Mouse (Mus musculus) thymus, postnatal 4 days (tissue): ENCODE data around the gene Syn3.

Experiments
- DNase-seq: peaks from one replicate; pipeline ENCODE4 v3.0.0; 2021

The Syn3 gene

DNA sequence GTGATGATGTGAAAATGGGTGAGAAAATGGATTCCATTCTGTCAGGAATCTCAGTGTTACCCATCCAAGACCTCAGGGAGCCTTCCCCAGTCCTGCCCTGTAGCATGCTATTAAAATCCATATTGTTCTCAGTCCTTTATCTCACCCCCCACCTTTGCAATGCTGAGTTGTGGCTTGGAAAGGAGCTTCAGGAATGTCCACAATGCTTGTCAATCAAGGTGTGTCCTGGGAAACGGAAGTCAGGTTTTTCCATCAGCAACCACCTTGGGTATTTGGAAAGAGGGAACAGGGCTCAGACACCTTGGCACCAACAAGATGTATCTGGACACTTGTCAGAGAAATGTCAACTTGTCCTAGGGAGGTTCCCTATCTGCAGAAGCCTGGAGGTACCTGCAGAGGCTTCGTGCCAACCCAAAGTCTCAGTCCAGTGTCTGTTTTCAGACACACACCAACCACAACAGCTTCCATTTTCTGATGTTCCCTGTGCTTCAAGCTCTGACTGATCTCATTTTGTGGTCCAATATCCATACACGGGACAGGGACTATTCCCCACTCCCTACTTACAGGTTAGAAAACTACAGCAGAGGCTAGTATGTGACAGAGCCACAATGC lies 302.2 kb downstream of the Syn3 start:
- DNase-seq: no peak

DNA sequence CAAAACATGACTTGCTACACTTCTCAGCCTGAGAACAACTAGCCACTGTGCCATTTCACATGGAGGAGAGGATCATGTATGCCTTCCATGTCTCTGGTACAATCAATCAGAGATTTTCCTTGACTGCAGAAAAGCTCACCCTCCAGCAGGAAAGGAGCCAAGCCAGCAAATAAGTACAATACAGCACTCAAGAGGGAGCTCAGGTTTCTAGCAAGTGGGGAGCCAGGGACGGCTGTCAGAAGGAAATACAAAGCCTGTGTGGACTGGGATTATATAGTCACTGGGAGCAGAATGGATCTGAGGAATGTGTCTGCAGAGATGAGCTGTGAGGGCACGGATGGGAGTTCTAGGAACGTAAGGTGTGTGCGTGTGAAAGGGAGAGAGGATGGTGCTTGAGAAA lies 304.0 kb downstream of the Syn3 start:
- DNase-seq: no peak

DNA sequence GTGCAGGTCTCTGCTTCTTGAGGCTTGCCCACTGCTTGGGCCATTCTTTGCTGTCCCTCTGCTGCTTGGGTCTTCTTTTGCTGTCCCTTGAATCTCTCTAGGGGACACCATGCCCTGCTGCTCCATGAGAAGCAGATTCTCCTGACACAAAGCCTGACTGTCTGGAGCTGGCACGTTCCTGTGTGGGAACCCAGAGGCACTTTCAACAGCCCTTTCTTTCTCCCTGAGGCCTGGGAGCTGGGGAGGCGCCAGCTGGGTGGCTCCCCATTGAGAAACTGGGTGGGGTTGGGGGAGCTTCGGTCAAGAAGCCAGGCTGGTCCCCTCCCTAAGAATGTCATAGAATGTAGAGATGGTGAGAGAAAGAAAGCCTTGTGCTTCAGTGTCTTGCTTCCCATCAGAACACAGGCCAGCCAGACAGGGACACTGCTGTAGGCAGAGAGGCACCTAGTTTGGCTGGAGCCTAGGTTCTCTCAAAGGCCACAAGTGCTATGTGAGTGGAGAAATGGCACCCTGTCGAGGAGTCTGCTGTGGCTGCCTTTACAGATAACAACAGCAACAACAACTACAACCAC lies 304.7 kb downstream of the Syn3 start:
- DNase-seq: no peak

GRCm38 (mm10) chr10:86188614-86189013 lies 310.1 kb downstream of the Syn3 start:
- no peak for DNase-seq

- no peak for DNase-seq
Observed at GRCm38 (mm10) chr10:86187881-86188280, 310.8 kb downstream of the Syn3 start.

DNA sequence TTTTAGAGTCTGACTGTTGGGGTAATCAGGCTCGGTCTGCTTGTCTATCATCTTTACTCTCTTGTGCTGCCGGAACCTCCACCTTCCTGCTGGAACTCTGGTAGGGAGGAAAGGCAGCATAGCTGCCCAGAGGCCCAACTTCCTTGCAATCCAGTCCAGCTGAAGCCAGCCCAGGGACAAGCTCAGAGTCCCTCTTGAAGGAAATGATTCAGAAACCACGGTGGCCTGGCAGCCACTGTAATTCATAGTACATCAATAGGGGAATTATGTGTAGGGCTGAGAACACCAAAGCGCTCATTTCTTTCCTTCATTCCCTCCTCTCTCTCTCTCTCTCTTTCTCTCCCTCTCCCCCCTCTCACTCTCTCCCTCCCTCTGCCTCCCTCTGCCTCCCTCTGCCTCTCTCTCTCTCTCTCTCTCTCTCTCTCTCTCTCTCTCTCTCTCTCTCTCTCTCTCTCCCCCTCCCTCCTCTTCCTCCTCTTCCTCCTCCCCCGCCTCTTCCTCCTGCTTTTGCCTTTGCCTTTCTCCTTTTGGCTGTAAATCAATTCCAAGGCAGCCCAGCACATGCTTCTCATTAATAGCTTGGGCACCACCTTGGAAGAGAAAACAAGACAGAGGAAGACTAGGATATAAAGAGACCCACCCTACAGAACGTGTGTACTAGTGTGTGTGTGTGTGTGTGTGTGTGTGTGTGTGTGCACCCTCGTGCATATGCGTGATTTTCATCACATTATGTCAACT lies 315.4 kb downstream of the Syn3 start:
- no peak for DNase-seq

GRCm38 (mm10) chr10:86182183-86182805 lies 316.4 kb downstream of the Syn3 start:
- peak; percentile 64 for DNase-seq

- no peak for DNase-seq
Observed at GRCm38 (mm10) chr10:86176411-86176810, 322.3 kb downstream of the Syn3 start.

DNA sequence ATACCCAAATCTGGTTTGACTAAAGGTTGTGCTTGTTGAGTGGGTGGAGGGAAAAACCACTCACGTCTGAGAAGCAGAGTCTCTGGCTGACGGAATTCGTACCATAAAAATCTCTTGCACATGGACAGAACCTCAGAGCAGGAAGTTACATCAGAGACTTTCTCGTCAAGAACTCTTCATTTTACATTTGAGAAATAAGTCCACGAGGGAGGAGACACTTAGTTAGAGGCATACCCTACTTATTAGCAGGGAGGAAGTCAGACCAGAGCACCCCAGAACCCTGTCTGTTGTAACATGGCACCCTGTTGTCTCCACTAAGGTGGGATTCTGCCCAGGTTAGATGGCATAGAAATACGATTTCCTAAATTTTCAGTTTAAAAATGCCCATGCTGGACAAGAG lies 324.7 kb downstream of the Syn3 start:
- no peak for DNase-seq

- DNase-seq: no peak
Observed at GRCm38 (mm10) chr10:86173284-86173683, 325.4 kb downstream of the Syn3 start.

DNA sequence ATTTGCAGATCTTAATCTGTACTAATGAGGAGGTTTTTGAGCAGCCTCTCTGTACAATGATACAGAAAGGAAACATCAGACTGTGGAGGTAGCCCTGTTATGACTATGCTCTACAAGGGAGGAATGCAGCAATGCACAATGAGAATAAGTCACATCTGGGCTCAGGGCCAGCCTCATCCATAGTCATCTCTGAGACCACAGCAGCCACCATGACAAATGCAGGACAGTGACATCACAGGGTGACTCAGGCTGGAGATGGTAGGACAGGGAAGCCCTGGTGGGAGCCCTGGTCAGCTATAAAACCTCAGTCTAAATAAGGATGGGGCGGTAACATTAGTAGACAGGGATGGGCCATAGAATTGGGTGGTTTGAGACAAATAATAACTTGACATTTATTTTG lies 327.4 kb downstream of the Syn3 start:
- DNase-seq: no peak

- no peak for DNase-seq
Observed at GRCm38 (mm10) chr10:86168084-86168483, 330.6 kb downstream of the Syn3 start.

- peak; percentile 17 for DNase-seq
Observed at GRCm38 (mm10) chr10:86166854-86167268, 331.8 kb downstream of the Syn3 start.

GRCm38 (mm10) chr10:86164098-86164497 lies 334.6 kb downstream of the Syn3 start:
- no peak for DNase-seq

DNA sequence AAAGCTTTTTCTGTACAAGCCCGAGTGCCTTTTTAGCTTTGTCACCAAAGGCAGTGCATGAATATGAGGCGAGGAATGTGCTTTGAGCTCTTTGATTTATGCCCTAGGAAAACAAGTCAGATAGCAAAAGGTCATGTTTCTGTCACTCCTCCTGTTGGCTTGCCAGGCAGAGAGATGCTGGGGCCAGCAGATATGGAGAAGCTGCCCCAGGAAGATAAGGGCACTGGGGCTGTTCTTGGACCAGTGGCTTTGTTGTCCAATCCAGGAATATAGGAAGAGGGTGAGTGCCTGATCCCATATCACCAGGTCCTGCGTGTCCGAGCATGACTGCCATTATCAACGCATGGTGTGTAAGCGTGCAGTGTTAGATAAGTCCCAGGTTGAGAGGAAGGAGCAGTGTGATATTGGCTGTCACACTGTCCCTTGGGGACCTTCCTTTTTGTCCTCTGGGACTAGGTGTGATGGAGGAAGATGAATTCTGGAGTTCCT lies 336.9 kb downstream of the Syn3 start:
- DNase-seq: no peak

- no peak for DNase-seq
Observed at GRCm38 (mm10) chr10:86158198-86158899, 340.3 kb downstream of the Syn3 start.

DNA sequence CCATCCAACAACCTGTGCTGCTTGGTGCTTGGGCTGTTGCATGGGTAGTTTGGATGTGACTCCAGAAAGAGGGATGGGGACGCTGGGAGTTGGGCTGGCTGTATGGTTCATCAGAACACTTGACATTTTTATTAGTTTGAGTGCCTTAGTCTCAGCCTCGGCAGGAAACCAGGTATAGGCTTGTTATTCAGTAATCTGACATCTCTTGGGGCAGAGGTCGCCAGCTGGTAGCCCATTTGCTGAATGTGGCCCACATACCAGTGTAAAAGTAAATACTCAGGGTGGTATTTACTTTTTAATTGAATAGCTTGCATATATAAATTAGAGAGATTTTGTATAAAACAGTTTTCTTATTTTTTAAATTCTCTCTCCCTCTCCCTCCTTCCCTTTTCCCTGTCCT lies 343.4 kb downstream of the Syn3 start:
- DNase-seq: no peak

- no peak for DNase-seq
Observed at GRCm38 (mm10) chr10:86153221-86153620, 345.5 kb downstream of the Syn3 start.

DNA sequence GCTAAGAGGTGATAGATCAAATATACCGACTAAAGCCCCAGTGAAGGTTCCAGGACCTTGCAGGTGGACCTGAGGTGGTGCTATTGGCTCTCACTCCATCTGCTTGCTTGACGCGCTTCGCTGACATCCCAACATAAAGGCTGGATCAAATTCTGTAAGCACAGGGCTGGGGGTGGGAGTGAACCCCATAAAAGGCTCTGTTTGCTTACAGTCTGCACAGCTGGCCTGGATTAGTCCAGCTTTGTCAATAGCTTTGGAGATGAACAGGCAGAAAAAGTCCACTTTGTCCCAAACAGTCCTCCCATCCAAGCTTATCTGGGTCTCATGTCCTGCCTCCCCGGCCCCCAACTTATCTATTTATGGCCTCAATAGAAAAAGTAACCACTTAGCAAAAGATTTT lies 347.3 kb downstream of the Syn3 start:
- no peak for DNase-seq

- no peak for DNase-seq
Observed at GRCm38 (mm10) chr10:86150076-86150475, 348.6 kb downstream of the Syn3 start.

DNA sequence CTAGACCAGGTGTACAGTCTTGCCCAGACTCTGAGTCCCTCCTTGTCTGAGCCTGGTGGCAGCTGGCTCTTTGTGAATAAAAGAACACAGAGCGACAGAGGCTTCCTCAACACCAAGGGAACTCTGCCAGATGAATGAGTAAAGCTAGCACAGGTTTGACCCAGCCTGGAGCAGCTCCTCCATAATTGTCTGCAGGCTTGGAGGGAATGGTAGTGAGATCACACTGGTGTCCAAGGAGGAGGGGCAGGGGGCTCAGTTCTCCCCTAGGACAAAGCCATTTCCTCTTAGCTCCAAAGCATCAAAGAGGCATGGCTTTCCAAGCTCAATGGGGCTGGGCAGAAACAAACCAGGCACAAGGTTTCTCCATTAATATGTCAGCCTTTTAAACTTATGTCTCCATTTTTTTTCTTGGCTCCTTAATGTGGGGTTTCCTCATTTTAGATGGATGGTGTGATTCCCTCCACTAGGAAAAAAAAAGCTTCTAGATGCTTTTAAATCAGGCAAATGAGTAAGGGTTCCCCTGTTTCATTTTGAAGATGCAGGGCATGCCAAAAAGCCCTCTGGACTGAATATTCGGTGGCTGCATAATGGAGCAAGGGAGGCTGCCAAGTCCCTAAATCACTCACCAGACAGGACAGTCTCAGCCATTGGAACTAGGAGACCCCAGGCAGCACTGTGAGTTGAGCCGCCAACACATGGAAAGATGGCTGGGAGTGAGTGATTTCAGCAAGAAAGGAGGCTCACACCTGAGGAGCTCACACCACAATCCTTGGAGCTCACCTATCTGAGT lies 349.5 kb downstream of the Syn3 start:
- DNase-seq: no peak

DNA sequence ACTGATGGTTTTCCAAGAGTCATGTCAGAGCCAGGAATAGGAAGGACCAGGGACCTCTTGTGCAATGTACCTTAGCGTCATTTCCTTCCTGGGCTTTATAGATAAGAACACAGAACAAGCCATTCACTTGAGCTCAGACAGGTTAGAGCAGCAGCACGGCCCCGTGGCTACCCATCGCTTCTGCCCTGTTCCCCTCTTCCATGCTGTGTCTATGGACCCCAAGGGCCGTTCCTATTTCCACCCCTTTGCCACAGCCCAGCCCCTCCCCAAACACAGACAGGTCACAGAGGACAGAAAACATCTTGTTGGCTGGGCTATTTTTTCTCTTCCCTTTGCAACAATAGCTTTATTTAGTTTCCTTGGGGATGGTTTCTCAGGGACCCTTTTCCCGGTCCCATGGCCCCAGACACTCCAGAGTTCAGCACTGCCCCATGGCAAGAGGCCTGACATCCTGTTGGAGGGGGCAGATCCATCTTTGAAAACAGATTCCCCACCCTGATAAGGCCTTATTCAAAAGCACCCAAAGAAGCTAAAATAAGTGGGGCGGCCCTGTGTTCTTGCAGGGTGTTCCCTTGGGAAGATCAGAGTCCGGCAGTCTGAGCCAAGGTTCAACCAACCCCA lies 359.5 kb downstream of the Syn3 start:
- DNase-seq: no peak
